Mouse (Mus musculus) hindlimb bud, embryonic 11.5 days (tissue): Measurements from ENCODE around the gene Tnk2.

Experiments used
- DNase-seq: peaks from one replicate; pipeline ENCODE4 v3.0.0-alpha.2; 2012; ENCODE audit warnings: low read depth, low spot score; ENCODE audit errors: extremely low spot score

Tnk2 gene

GRCm38 (mm10) chr16:32709116-32709515 is 65.4 kb downstream of the Tnk2 start:
- no peak for DNase-seq

GRCm38 (mm10) chr16:32710426-32711070 is 66.9 kb downstream of the Tnk2 start:
- DNase-seq = no peak

GRCm38 (mm10) chr16:32712202-32712601 is 68.5 kb downstream of the Tnk2 start:
- DNase-seq = no peak

- no peak for DNase-seq
Measured at GRCm38 (mm10) chr16:32713556-32713955, 69.9 kb downstream of the Tnk2 start.

- no peak for DNase-seq
Measured at GRCm38 (mm10) chr16:32715364-32715763, 71.7 kb downstream of the Tnk2 start.

GRCm38 (mm10) chr16:32723163-32723562 is 79.5 kb downstream of the Tnk2 start:
- no peak for DNase-seq

GRCm38 (mm10) chr16:32723767-32724166 is 80.1 kb downstream of the Tnk2 start:
- no peak for DNase-seq

- DNase-seq = no peak
Measured at GRCm38 (mm10) chr16:32724259-32724658, 80.6 kb downstream of the Tnk2 start.

- DNase-seq = no peak
Measured at GRCm38 (mm10) chr16:32726501-32726900, 82.8 kb downstream of the Tnk2 start.

GRCm38 (mm10) chr16:32728240-32728639 is 84.6 kb downstream of the Tnk2 start:
- no peak for DNase-seq

GRCm38 (mm10) chr16:32728730-32729129 is 85.1 kb downstream of the Tnk2 start:
- DNase-seq = no peak
